Mouse (Mus musculus): ENCODE measurements around the gene T2. TPM values are rescaled to one million over a fixed set of nuclear protein-coding genes. Genes with fewer than 3 reads are reported as not detected.
A peak's percentile ranks its signal among the peaks of the same experiment; 100 is the strongest.
"Not testable (repeated sequence)": the region's sequence is repeated elsewhere in the genome, so short reads cannot be mapped to it uniquely, and the experiment has no call there.

T2 gene
- polyA plus RNA-seq, 1 experiment, result 0.81 TPM

DNA sequence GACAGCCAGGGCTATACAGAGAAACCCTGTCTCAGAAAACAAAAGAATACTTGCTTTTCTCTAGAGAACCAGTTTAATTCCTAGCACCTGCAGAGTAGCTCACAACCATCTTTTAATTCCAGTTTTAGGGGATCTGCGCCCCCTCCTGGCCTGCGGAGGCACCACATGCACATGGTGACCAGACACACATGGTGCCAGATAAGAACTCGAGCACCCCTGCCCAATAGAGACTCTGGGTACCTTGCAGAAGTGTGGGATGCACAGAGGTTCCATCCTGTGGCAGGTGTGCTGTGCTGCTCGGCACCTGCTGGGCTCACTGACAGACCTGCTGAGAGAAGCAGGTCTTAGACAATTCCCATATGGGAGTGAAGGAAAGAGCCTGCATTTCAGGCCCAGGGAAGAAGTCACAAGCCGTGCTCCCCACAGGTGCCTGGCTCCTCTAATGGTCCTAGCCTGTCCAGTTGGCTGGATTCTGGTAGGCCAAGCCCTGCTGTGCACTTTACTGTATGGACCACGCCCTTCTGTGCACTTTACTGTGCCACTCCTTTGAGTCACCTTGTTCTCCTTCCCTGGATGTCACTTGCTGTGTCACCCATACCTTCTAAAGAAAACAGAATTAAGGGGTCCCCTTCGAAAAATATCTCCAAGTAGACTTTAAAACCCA lies 27.1 kb upstream of the T2 start:
- H3K36me3 ChIP-seq (ENCODE audit: control insufficient read depth, insufficient read depth, low read length, poor library complexity, severe bottlenecking), result no peaks in the 10 kb centered on the region
- no peak overlapping the region for H3K4me3 ChIP-seq (ENCODE audit: low read depth, low read length)
- H3K27ac ChIP-seq (ENCODE audit: insufficient read depth, low read length), result no peak overlapping the region
- no peak overlapping the region for H3K9ac ChIP-seq (ENCODE audit: low read depth, poor library complexity, severe bottlenecking)
- TF ChIP-seq POLR2A (IDR thresholded peaks at IDR 0.05; ENCODE audit: insufficient read depth, low read length) (no peak), EP300 (IDR thresholded peaks at IDR 0.05; ENCODE audit: insufficient read depth, low read depth, low read length) (no peak), CTCF (IDR thresholded peaks at IDR 0.05; ENCODE audit: low read depth, low read length) (peak; percentile 85)
- H3K9me3 ChIP-seq (replicated peaks; ENCODE audit: control insufficient read depth, insufficient read depth, low read length, poor library complexity, severe bottlenecking), result no peaks in the 10 kb centered on the region
- H3K27me3 ChIP-seq (ENCODE audit: control insufficient read depth, insufficient read depth, low read length, poor library complexity, severe bottlenecking), result no peaks in the 10 kb centered on the region
- H3K4me1 ChIP-seq (ENCODE audit: control insufficient read depth, insufficient read depth, low read length), result no peaks in the 10 kb centered on the region

GRCm38 (mm10) chr17:8330602-8331001 lies 25.2 kb upstream of the T2 start:
- TF ChIP-seq CTCF (IDR thresholded peaks at IDR 0.05; ENCODE audit: low read depth, low read length), result no peak
- no peaks in the 10 kb centered on the region for H3K36me3 ChIP-seq (ENCODE audit: control insufficient read depth, insufficient read depth, low read length, poor library complexity, severe bottlenecking)
- no peaks in the 10 kb centered on the region for H3K27me3 ChIP-seq (ENCODE audit: control insufficient read depth, insufficient read depth, low read length, poor library complexity, severe bottlenecking)
- no peaks in the 10 kb centered on the region for H3K4me1 ChIP-seq (ENCODE audit: control insufficient read depth, insufficient read depth, low read length)
- no peak overlapping the region for H3K27ac ChIP-seq (ENCODE audit: insufficient read depth, low read length)
- H3K4me3 ChIP-seq (ENCODE audit: low read depth, low read length), result no peak overlapping the region
- no peaks in the 10 kb centered on the region for H3K9me3 ChIP-seq (replicated peaks; ENCODE audit: control insufficient read depth, insufficient read depth, low read length, poor library complexity, severe bottlenecking)
- H3K9ac ChIP-seq (ENCODE audit: low read depth, poor library complexity, severe bottlenecking), result no peak overlapping the region

- not testable (repeated sequence) for H3K27ac ChIP-seq (ENCODE audit: insufficient read depth, low read length); H3K4me1 ChIP-seq (ENCODE audit: control insufficient read depth, insufficient read depth, low read length); H3K36me3 ChIP-seq (ENCODE audit: control insufficient read depth, insufficient read depth, low read length, poor library complexity, severe bottlenecking); H3K9me3 ChIP-seq (replicated peaks; ENCODE audit: control insufficient read depth, insufficient read depth, low read length, poor library complexity, severe bottlenecking); H3K4me3 ChIP-seq (ENCODE audit: low read depth, low read length); H3K27me3 ChIP-seq (ENCODE audit: control insufficient read depth, insufficient read depth, low read length, poor library complexity, severe bottlenecking); H3K9ac ChIP-seq (ENCODE audit: low read depth, poor library complexity, severe bottlenecking)
These were observed 18.6 kb upstream of the T2 start, which contains the start of gene Prr18 for GRCm38 (mm10) chr17:8337159-8337558. Prr18 (plus strand) TSS chr17:8337459.

DNA sequence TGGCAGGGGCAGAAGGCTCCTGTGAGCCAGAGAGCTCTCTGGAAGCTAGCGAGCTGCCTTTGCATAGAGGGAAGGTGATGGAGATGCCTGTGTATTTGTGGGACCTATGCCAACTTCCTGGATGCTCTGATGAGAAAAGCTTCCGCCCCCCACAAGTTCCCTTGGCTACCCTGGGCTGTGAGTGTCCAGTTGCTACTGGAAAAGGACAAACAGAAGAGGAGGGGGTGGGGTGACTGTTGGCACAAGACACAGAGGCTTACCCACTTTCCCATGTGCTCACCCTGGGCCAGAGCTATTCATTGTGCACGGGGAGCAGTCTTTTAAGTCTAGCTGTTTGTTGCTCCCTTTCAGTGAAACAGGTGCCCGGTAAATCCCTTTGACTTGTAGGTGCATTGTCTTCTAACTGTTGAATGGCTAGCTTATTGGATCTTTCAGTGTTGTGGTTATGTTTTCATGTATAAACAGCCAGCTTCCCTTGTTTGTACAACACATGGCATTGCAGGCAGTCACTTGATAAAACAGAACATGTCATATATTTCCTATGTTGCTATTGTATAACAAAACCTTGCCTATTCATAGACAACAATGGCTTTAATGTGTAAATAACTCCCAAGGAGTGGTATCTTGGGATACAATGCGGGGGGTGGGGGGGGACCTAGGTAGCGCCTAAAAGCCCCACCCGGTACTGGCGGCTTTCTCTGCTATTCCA lies 16.0 kb upstream of the T2 start:
- no peaks in the 10 kb centered on the region for H3K4me1 ChIP-seq (ENCODE audit: control insufficient read depth, insufficient read depth, low read length)
- H3K27me3 ChIP-seq (ENCODE audit: control insufficient read depth, insufficient read depth, low read length, poor library complexity, severe bottlenecking), result peaks cover 8% of the 10 kb centered on the region
- H3K9me3 ChIP-seq (replicated peaks; ENCODE audit: control insufficient read depth, insufficient read depth, low read length, poor library complexity, severe bottlenecking), result no peaks in the 10 kb centered on the region
- H3K4me3 ChIP-seq (ENCODE audit: low read depth, low read length), result no peak overlapping the region; the same call in 1 of the 2 replicates
- TF ChIP-seq CTCF (IDR thresholded peaks at IDR 0.05; ENCODE audit: low read depth, low read length) (no peak), EP300 (IDR thresholded peaks at IDR 0.05; ENCODE audit: insufficient read depth, low read depth, low read length) (no peak), POLR2A (IDR thresholded peaks at IDR 0.05; ENCODE audit: insufficient read depth, low read length) (no peak)
- H3K9ac ChIP-seq (ENCODE audit: low read depth, poor library complexity, severe bottlenecking), result 0 out of 2 replicates have a peak overlapping the region, but pooled peaks have one; percentile 78
- no peak overlapping the region for H3K27ac ChIP-seq (ENCODE audit: insufficient read depth, low read length)
- no peaks in the 10 kb centered on the region for H3K36me3 ChIP-seq (ENCODE audit: control insufficient read depth, insufficient read depth, low read length, poor library complexity, severe bottlenecking)

DNA sequence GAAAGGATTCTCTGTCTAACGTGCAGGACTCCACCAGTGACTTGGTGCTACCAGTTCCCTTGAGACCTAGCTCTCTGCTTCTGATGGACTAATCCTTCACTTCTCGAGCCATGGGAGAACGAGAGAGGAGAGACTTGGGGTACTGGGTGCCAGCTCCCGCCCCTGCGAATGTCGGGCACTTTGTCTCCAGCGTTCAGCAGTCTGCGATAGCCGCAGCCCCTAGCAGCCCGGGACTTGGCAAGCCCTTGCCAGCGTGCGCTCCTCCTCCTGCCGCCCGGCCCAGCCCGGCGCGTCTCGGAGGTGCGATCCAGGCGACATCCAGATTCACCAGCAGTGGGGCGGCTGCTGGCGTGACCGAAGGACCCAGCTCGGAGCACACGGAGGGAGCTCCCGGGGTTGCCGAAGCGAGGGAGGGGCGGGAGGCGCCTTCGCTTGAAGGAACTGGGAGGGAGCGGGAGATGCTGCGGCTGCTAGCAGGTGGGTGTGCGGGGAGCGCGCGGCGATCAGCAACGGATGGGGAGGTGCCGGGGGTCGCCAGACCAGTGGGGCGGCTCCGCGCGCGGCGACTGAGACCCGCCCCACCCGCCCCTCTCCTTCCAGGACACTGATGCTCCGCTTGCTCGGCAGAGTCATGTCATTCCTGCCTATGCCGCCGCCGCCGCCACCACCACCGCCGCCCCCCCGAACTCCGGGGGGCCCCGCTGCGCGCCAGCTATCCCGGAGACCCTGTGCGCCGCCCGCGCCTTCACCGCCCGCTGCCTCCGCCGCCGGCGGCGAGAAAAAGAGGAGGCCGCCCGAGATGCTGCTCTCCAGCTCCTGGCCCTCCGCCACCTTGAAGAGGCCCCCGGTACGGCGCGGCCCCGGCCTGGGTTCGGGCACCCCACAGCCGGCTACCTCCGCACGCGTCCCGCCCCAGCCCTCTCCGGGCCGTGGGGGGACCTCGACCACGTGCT lies 15.1 kb upstream of the T2 start:
- no peak for TF ChIP-seq POLR2A (IDR thresholded peaks at IDR 0.05; ENCODE audit: insufficient read depth, low read length)
- TF ChIP-seq EP300 (IDR thresholded peaks at IDR 0.05; ENCODE audit: insufficient read depth, low read depth, low read length), result no peak
- no peak for TF ChIP-seq CTCF (IDR thresholded peaks at IDR 0.05; ENCODE audit: low read depth, low read length)
- Histone ChIP-seq H3K9ac (ENCODE audit: low read depth, poor library complexity, severe bottlenecking) (peak overlapping the region; percentile 78), H3K9me3 (replicated peaks; ENCODE audit: control insufficient read depth, insufficient read depth, low read length, poor library complexity, severe bottlenecking) (no peaks in the 10 kb centered on the region), H3K27me3 (ENCODE audit: control insufficient read depth, insufficient read depth, low read length, poor library complexity, severe bottlenecking) (peaks cover 8% of the 10 kb centered on the region), H3K4me3 (ENCODE audit: low read depth, low read length) (peak overlapping the region; percentile 46), H3K27ac (ENCODE audit: insufficient read depth, low read length) (no peak overlapping the region), H3K36me3 (ENCODE audit: control insufficient read depth, insufficient read depth, low read length, poor library complexity, severe bottlenecking) (no peaks in the 10 kb centered on the region), H3K4me1 (ENCODE audit: control insufficient read depth, insufficient read depth, low read length) (no peaks in the 10 kb centered on the region)

Measured in ES-Bruce4 (cell line).